Mouse (Mus musculus): Measurements from ENCODE around the gene AI467606.
"Not testable (repeated sequence)": the region's sequence is repeated elsewhere in the genome, so short reads cannot be mapped to it uniquely, and the experiment has no call there.

The AI467606 gene

DNA sequence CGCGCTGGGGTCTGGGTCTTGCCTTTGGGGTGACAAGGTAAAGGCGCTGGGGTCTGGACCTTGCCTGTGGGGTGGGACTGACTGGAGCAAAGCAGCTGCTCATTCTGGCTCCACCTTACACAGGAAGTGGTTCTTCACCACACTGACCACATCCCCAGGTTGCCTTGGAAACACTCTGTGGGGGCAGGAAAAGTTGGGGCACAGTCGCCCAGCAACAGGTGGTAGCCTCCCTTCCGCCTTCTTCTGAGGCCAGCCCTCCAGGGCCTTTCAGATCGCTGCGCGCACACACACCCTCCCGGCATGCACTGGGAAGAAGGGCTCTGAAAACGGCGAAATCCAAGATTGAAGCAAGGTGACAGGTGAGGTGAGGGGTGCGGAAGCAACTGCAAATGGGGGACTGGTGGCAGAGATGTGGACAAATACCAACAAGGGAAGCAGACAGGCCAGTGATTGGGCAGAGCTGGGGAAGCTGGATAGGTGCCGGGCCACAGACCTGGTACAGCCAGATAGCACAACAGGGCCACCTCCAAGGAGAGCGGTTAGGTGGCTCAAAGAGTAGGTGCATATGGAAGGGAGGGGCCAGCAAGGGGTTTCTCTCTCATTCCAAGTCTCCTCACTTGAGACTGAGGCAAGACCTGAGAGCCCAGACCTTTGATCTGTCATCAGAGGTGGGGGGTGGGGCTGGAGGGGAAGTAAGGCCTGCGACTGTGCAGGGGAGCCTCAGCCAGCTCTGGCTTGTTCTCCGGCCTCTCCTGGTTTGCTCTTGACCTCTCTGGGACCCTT lies at the start of gene AI467606:
AI467606 (plus strand) TSS at position 246 of the 783 bp plus-strand sequence.
- no peak for TF ChIP-seq GATA4 (IDR thresholded peaks at IDR 0.05; ENCODE audit: insufficient replicate concordance, low read length)

DNA sequence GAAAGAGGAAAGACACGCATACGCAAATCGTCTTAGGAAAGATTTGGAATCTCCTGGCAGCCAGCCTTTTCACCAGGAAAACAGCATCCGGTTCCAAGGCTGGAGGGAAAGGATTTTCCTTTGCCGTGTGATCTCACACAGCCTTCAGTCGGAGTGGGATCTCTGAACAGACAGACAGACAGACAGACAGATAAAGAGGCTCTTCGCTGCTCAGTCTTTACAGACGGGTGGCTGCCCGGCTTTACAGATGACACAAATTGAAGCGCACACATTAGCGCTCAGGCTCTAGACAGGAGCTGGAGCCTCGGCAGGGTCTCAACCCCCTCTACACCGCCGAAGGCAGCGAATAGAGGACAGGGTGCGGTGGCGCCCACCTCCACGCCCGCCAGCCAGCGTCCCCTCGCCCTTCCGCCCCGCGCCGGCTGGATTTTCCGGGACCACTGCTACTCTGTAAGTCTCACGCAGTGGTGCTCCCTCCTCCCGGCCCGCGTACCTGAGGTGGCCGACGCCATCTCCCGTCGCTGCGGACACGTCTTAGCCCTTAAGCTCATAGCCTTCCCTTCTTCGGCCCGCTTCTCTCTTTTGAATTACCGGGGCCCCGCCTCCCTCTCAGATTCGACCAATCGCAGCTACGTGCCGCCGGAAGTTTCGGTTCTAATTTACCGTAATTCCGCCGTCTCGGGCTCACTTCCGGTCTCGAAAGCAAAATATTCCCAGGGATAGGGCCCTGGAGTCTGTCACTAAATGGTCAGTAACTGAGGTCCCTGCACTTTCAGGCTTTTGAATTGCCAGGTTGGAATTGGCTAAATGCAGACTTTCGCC lies 49.1 kb upstream of the AI467606 start, which contains the start of gene Kif22:
Kif22 (minus strand) TSS at position 621 of the 822 bp plus-strand sequence.
- TF ChIP-seq GATA4 (IDR thresholded peaks at IDR 0.05; ENCODE audit: insufficient replicate concordance, low read length), result no peak

DNA sequence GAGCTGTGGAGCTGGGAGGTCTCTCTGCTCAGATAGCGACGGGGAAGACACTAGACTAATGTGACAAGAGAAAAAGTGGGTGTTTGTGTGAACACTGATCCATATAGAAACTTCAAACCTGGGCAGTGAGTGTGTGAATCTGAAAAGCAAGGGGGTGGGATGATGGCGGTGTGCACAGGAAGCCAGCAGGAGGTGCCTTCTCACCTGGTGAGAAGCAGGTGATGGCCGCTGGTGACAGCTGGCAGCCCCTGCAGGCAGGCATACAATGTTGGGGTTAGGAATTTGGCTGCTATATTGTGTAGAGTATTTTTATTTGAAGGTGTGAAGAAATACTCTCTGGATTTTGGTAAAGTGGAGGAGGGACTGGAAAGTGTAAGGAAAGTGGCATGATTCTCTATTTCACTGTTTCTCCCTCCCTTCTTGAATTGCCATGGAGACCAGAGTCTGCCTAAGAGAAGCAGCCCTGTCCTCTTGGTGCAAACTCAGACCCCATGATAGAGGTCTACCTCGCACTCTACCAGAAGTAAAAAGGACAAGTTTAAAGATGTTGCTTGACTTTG lies 36.1 kb upstream of the AI467606 start:
- TF ChIP-seq GATA4 (IDR thresholded peaks at IDR 0.05; ENCODE audit: insufficient replicate concordance, low read length), result no peak

DNA sequence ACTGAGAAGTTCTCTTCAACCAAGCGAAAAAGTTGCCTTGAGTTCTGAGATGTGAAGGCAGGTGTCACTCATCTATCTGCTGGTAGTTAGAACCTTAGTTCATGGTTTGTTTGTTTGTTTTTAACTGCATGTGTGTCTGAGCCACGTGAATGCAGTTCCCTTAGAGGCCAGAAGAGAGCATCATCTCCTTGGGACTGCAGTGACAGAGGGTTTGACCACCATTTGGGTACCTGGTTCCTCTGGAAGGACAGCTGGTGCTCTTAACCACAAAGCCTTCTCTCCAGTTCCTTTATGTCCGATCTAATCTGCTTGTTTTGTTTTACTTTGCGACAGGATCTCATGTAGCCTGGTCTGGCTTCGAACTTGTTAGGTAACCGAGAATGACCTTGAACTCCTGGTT lies 25.6 kb upstream of the AI467606 start:
- no peak for TF ChIP-seq GATA4 (IDR thresholded peaks at IDR 0.05; ENCODE audit: insufficient replicate concordance, low read length)

DNA sequence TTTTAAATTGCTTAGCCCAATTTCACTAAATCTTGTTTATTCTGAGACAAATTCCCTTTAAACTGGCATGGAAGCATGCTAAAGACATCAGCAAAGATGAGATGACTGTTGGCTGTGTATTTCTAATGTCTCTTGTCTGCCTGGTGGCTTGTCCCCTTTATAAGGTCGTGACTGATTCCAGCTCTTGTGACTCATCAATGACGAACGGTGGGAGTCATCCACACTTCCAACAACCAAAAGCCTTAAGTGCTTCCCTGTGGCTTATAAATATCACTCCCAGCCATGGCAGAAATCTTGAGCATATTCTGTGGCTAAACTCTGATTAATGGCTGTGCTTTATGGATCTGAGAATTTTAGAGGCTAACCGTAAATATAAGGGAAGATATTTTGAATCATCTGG lies 24.8 kb upstream of the AI467606 start:
- TF ChIP-seq GATA4 (IDR thresholded peaks at IDR 0.05; ENCODE audit: insufficient replicate concordance, low read length), result no peak

DNA sequence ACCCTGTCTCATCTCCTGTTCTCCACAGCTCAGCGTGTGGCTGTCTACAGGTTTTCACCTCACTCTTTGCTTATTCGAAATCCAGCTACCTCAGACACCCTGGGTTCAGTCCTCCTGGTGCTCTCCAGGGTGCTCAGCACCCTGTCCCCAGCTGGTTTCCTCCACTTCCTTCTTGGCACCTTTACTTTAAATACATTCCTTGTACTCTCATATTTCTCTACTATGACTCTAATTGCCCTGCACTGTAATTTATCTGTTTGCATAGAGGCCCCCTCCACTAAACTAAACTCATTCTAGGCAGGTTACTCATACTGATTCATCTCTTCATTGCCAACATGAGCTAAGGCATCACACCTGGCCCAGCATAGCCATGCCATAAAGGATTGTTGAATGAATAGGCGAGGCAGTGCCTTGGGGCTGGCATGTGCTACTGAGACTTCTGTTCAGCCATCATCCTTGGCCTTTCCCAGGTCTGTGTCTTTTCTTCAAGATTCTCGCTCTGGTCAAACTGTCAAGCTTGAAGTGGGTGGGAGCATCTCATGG lies 20.2 kb upstream of the AI467606 start:
- no peak for TF ChIP-seq GATA4 (IDR thresholded peaks at IDR 0.05; ENCODE audit: insufficient replicate concordance, low read length)

DNA sequence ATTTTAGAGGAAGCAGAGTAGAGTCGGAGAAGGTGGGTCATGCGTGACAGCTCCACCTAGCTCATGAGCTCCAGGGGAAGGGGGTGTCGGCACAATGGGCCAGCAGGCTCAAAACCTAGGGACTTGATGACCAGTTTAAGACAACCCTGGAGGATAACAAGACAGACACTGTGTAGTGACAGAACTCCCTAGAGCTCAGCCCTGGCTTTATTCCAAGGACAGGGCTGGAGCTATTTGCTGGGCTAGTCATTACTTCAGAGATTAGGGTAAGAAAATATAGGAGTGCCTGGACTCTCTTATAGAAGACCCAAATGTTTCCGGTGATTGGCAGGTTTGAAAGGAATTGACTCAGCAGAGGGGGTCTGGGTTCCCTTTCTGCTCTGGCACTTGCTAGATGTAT lies 17.9 kb upstream of the AI467606 start:
- no peak for TF ChIP-seq GATA4 (IDR thresholded peaks at IDR 0.05; ENCODE audit: insufficient replicate concordance, low read length)

DNA sequence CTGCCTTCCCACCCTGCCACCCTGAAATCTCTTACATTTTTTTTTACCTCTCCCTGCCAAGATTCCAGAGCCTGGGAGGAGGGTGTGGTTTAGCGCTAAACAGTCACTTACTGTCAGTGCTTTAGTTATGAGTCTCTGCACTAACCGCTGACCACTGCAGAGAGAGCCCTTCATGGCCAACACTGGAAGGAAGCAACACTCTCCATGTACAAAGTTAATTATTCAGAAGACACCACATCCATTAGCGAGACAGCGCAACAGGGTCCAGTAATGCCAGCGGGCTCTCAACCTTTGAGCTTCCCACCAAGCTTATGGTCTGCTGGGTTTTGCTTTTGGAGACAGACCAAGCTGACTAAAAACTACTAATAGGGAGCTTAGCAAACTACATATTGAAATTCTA lies 15.0 kb upstream of the AI467606 start:
- TF ChIP-seq GATA4 (IDR thresholded peaks at IDR 0.05; ENCODE audit: insufficient replicate concordance, low read length), result no peak

DNA sequence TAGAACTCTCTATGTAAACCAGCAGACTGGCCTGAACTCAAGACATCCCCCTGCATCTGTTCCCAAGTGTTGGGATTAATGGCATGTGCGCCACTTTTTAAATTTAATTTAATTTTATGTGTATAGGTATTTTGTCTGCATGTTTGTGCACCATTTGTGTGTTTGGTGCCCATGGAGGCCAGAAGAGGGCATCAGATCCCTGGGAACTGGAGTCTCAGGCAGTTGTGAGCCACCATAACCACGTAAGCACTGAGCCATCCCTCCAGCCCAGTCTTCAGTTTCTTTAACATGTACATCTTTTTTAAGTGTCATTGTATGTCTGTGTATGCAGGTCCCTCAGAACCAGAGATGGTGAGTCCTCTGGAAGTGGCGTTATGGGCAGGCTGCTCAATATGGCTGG lies 13.5 kb upstream of the AI467606 start:
- no peak for TF ChIP-seq GATA4 (IDR thresholded peaks at IDR 0.05; ENCODE audit: insufficient replicate concordance, low read length)

DNA sequence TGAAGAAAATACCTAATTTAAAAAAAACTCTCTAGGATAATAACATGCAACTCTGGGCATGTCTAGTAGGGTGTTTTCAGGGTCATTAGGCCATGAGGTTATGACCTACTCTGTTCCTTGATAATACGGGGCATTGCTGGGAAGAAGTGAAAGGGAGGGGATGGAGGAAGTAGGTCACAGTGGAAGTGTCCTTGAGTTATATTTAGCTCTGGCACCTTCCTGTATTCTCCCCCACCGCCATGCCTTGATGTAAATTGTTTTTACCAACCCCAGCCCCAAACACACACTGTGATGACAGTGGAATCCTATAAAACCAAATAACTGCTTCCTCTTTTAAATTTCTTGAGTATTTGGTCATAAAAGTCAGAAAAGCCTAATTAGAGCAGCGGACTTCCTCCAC lies 11.1 kb upstream of the AI467606 start:
- TF ChIP-seq GATA4 (IDR thresholded peaks at IDR 0.05; ENCODE audit: insufficient replicate concordance, low read length), result no peak

DNA sequence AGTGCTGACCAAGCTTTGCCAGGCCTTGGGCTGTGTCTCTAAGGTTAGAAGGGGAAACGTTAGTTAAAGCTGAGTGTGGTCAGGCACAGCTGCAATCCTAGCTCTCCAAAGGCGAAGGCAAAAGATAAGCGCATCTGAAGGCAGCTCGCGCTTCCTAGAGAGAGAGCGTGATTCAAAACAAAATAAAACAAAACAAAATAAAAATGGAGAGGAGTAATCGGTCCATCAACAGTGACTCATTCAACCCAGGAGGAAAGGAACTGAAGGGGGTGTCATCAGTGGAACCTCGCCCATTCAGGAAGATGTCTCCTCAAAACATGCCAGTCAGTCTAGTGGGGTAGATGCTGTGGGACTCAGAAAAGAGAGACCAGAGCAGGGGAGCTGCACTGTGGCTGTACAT lies 8.9 kb upstream of the AI467606 start:
- no peak for TF ChIP-seq GATA4 (IDR thresholded peaks at IDR 0.05; ENCODE audit: insufficient replicate concordance, low read length)

DNA sequence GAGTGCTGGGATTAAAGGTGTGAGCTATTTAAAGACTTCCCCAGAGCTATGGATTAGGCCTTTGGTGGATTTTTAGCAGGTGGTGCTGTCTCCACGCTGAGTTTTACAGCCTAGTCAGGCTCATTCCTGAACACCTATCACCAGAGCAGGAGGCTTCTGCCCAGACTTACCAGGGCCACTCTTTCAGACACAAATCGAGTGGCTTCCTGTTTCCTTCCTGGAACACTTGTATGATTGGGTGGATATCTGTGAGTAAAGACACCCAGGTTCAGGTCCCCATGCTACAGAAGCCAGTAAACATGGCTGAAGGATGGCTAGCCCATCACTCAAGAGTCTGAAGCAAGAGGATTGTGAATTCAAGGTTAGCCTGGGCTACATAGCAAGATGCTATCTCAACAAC lies 8.2 kb upstream of the AI467606 start:
- no peak for TF ChIP-seq GATA4 (IDR thresholded peaks at IDR 0.05; ENCODE audit: insufficient replicate concordance, low read length)

DNA sequence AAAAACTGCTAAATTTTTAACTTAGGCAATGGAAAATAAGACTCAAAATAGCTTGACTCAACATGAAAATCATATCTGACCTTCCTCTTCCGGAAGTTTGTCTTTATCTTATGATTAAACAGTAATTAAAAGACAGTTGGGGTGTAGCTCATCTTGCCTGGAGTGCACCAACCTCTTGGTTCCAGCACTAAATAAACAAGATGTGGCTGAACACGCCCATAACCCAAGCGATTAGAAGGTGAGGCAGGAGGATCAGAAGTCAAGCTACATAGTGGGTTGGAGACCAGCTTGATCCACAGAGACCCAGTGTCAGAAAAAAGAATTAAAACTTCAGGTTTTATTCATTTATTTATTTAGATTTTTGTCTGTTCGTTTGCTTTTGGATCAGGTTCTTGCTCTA lies 7.5 kb upstream of the AI467606 start:
- TF ChIP-seq GATA4 (IDR thresholded peaks at IDR 0.05; ENCODE audit: insufficient replicate concordance, low read length), result no peak

DNA sequence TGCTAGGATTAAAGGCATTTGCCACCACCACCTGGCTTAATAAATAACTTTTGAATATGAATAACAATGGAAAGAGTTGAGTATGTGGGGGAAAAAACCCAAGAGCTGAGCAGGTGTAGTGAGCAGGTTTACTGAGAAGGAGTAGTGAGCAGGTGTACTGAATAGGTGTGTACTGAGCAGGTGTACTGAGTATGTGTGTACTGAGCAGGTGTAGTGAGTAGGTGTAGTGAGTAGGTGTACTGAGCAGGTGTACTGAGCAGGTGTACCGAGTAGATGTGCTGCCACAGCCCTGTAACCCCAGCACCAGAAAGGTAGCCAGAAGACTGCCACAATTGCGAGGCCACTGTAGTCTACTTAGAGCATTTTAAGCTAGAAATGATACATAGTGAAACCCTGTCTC lies 6.4 kb upstream of the AI467606 start:
- TF ChIP-seq GATA4 (IDR thresholded peaks at IDR 0.05; ENCODE audit: insufficient replicate concordance, low read length), result no peak

DNA sequence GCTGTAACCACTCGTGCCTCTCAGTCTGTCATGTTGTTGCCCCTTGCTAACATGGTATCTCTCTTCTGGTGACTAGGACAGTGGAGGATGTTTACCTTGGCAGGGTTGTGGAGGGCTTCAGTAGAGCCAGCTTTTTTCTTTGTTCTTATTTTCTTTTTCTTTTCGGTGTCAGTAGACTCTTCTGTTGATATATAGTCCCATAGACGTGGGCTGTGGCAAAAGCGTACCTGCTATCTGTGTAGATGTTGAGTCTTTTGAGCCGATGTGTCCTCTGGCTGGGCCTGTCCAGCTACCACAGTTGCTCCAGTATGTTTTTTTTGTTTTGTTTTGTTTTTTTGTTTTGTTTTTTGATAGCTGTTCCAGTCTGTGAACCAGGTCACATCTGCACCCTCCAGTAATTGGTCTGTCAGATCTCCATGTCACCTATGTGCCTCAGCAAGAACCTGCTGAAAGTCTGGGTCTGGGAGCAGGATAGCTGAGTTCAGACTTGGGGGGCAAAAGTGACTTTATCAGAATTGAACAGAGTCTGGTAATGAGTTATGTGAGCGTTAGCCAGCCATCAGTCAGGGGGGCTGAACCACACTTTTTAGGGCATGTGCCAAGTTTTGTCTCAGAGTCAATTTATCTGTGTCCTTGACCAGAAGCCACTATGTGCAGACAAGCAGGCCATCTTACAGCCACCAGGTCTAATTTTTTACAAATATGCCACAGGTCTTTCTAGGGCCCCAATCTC lies 3.7 kb upstream of the AI467606 start, which contains the start of gene Zg16:
Zg16 (minus strand) TSS at position 51 of the 733 bp plus-strand sequence.
- TF ChIP-seq GATA4 (IDR thresholded peaks at IDR 0.05; ENCODE audit: insufficient replicate concordance, low read length), result not testable (repeated sequence)
